Mouse (Mus musculus): ENCODE data around the gene Clpx.
A peak's percentile ranks its signal among the peaks of the same experiment; 100 is the strongest.
"Not testable (repeated sequence)": the region's sequence is repeated elsewhere in the genome, so short reads cannot be mapped to it uniquely, and the experiment has no call there.

The Clpx gene

GRCm38 (mm10) chr9:65293973-65294715 is at the start of gene Clpx:
TSS of gene Clpx (plus strand) at chr9:65294260.
- peak; percentile 92 to 96 for DNase-seq (ENCODE audit: low spot score in 2 of 2)

- DNase-seq (ENCODE audit: low spot score in 2 of 2), result no peak
These were observed 46.3 kb upstream of the Clpx start for GRCm38 (mm10) chr9:65247502-65248376.

GRCm38 (mm10) chr9:65248377-65248690 is 45.7 kb upstream of the Clpx start:
- no peak for DNase-seq (ENCODE audit: low spot score in 2 of 2)

GRCm38 (mm10) chr9:65252026-65252425 is 42.0 kb upstream of the Clpx start:
- DNase-seq (ENCODE audit: low spot score in 2 of 2), result no peak

- no peak for DNase-seq (ENCODE audit: low spot score in 2 of 2)
These were observed 38.0 kb upstream of the Clpx start for GRCm38 (mm10) chr9:65255906-65256600.

GRCm38 (mm10) chr9:65257218-65257910 is 36.7 kb upstream of the Clpx start:
- DNase-seq (ENCODE audit: low spot score in 2 of 2), result no peak

- DNase-seq (ENCODE audit: low spot score in 2 of 2), result no peak
These were observed 34.7 kb upstream of the Clpx start for GRCm38 (mm10) chr9:65259366-65259765.

- no peak for DNase-seq (ENCODE audit: low spot score in 2 of 2)
These were observed 32.3 kb upstream of the Clpx start for GRCm38 (mm10) chr9:65261591-65262230.

- no peak for DNase-seq (ENCODE audit: low spot score in 2 of 2)
These were observed 31.4 kb upstream of the Clpx start for GRCm38 (mm10) chr9:65262641-65263120.

- no peak for DNase-seq (ENCODE audit: low spot score in 2 of 2)
These were observed 29.1 kb upstream of the Clpx start, which contains the start of gene Cilp for GRCm38 (mm10) chr9:65264959-65265358. TSS of gene Cilp (plus strand) at chr9:65265180.

- peak in 1 of 2 experiments; percentile 17 for DNase-seq (ENCODE audit: low spot score in 2 of 2)
These were observed 26.1 kb upstream of the Clpx start for GRCm38 (mm10) chr9:65267742-65268515.

GRCm38 (mm10) chr9:65273048-65273809 is 20.8 kb upstream of the Clpx start:
- no peak for DNase-seq (ENCODE audit: low spot score in 2 of 2)

- DNase-seq (ENCODE audit: low spot score in 2 of 2), result no peak
These were observed 20.2 kb upstream of the Clpx start for GRCm38 (mm10) chr9:65273873-65274272.

- not testable (repeated sequence) for DNase-seq (ENCODE audit: low spot score in 2 of 2)
These were observed 19.2 kb upstream of the Clpx start for GRCm38 (mm10) chr9:65274851-65275250.

- DNase-seq (ENCODE audit: low spot score in 2 of 2), result no peak
These were observed 18.1 kb upstream of the Clpx start for GRCm38 (mm10) chr9:65275810-65276530.

GRCm38 (mm10) chr9:65281536-65282151 is 12.4 kb upstream of the Clpx start:
- no peak for DNase-seq (ENCODE audit: low spot score in 2 of 2)

GRCm38 (mm10) chr9:65283301-65283700 is 10.8 kb upstream of the Clpx start:
- DNase-seq (ENCODE audit: low spot score in 2 of 2), result no peak

- DNase-seq (ENCODE audit: low spot score in 2 of 2), result not testable (repeated sequence)
These were observed 5.8 kb upstream of the Clpx start for GRCm38 (mm10) chr9:65288252-65288651.

Data from frontal cortex, postnatal 25 days (tissue).